Mouse (Mus musculus) thymus, postnatal 4 days (tissue): Measurements from ENCODE around the gene Akr1c19.
A peak's percentile ranks its signal among the peaks of the same experiment; 100 is the strongest.

ENCODE experiments used
- DNase-seq: peaks from one replicate; pipeline ENCODE4 v3.0.0; 2021

Akr1c19 gene

GRCm38 (mm10) chr13:4277526-4277925 lies 49.0 kb downstream of the Akr1c19 start:
- no peak for DNase-seq

GRCm38 (mm10) chr13:4279284-4279683 lies 50.8 kb downstream of the Akr1c19 start, which contains the start of gene Akr1c12:
Akr1c12 (minus strand) TSS chr13:4279433.
- DNase-seq = no peak

GRCm38 (mm10) chr13:4281471-4282412 lies 53.2 kb downstream of the Akr1c19 start:
- peak; percentile 31 for DNase-seq

- DNase-seq = no peak
Measured at GRCm38 (mm10) chr13:4296991-4297390, 68.5 kb downstream of the Akr1c19 start.
